Mouse (Mus musculus): ENCODE results near the gene Btk.

DNA sequence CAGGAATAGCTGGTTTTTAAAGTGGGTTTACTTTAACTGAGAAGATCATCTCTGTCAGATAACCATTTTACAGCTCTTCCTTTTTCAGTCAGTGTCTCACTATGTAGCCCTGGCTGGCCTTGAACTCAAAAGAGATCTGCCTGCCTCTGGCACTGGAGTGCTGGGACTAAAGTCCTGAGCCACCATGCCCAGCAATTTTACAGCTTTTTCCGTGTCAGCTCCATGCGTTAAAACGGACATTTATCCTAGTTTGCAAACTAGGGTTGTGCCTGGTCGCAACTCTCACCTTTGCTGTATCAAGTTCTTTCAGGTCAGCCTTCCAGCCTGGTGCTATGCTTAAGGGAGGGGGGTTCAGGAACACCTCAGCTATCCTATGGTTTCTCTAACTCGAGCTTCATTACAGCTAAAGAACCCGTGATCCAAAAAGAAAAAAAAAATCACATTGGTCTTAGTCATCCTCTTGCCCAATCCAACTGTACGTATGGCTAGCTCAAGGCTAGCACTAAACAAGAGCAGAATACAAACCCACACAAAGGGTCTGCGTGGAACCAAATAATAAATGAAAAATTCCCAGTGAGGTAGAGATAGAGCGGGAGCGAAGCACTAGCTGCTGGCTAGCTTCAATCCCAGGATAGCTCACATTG is 16.7 kb upstream of the Btk start:
- TF ChIP-seq CTCF (IDR thresholded peaks at IDR 0.05; ENCODE audit: low read depth) (no peak), EP300 (IDR thresholded peaks at IDR 0.05; ENCODE audit: low read depth) (no peak)
